Mouse (Mus musculus): ENCODE data around the gene Angptl2. TPM values are rescaled to one million over a fixed set of nuclear protein-coding genes. Genes with fewer than 3 reads are reported as not detected.
A peak's percentile ranks its signal among the peaks of the same experiment; 100 is the strongest.

Angptl2 gene
- polyA plus RNA-seq, 1 experiment from 2014 or later: 35.8 TPM

- Histone ChIP-seq H3K4me1 (replicated peaks; ENCODE audit: control insufficient read depth, insufficient read depth, low read length) (peaks cover 4% of the 10 kb centered on the region; the same call in 1 of the 2 replicates), H3K4me2 (ENCODE audit: low read depth, low read length) (no peak overlapping the region), H3K4me3 (ENCODE audit: low read length) (no peak overlapping the region), H3K36me3 (ENCODE audit: control insufficient read depth, insufficient read depth, low read length) (no peaks in the 10 kb centered on the region), H3K9me3 (ENCODE audit: control insufficient read depth, low read length) (no peaks in the 10 kb centered on the region), H3K27me3 (ENCODE audit: control insufficient read depth, insufficient read depth, low read depth, low read length) (no peaks in the 10 kb centered on the region), H3K27ac (ENCODE audit: low read length) (no peak overlapping the region), H3K9ac (ENCODE audit: low read length) (no peak overlapping the region)
- ATAC-seq (ENCODE audit: low read depth): no peak
- WGBS: 86% methylated on average over 2 of the region's 2 CpGs
These were observed 54.7 kb downstream of the Angptl2 start for GRCm38 (mm10) chr2:33270569-33270968.

- H3K36me3 ChIP-seq (ENCODE audit: control insufficient read depth, insufficient read depth, low read length): no peaks in the 10 kb centered on the region
- H3K9ac ChIP-seq (ENCODE audit: low read length): no peak overlapping the region
- no peaks in the 10 kb centered on the region for H3K27me3 ChIP-seq (ENCODE audit: control insufficient read depth, insufficient read depth, low read depth, low read length)
- H3K4me2 ChIP-seq (ENCODE audit: low read depth, low read length): no peak overlapping the region
- peaks cover 4% of the 10 kb centered on the region; the same call in 1 of the 2 replicates for H3K4me1 ChIP-seq (replicated peaks; ENCODE audit: control insufficient read depth, insufficient read depth, low read length)
- no peak overlapping the region for H3K4me3 ChIP-seq (ENCODE audit: low read length)
- no peaks in the 10 kb centered on the region for H3K9me3 ChIP-seq (ENCODE audit: control insufficient read depth, low read length)
- no peak overlapping the region for H3K27ac ChIP-seq (ENCODE audit: low read length)
- WGBS: 82% methylated on average over 1 of the region's 1 CpGs
- ATAC-seq (ENCODE audit: low read depth): no peak
These were observed 55.6 kb downstream of the Angptl2 start for GRCm38 (mm10) chr2:33271511-33271910.

GRCm38 (mm10) chr2:33272665-33273439, 57.0 kb downstream of the Angptl2 start:
- no peaks in the 10 kb centered on the region for H3K36me3 ChIP-seq (ENCODE audit: control insufficient read depth, insufficient read depth, low read length)
- no peak for ATAC-seq (ENCODE audit: low read depth)
- H3K4me3 ChIP-seq (ENCODE audit: low read length): no peak overlapping the region
- peak overlapping the region; percentile 61 for H3K27ac ChIP-seq (ENCODE audit: low read length)
- H3K9me3 ChIP-seq (ENCODE audit: control insufficient read depth, low read length): no peaks in the 10 kb centered on the region
- H3K4me2 ChIP-seq (ENCODE audit: low read depth, low read length): no peak overlapping the region
- no peak overlapping the region; the same call in 1 of the 2 replicates for H3K9ac ChIP-seq (ENCODE audit: low read length)
- peaks cover 4% of the 10 kb centered on the region; the same call in 1 of the 2 replicates for H3K4me1 ChIP-seq (replicated peaks; ENCODE audit: control insufficient read depth, insufficient read depth, low read length)
- WGBS: 65% methylated on average over 4 of the region's 4 CpGs
- no peaks in the 10 kb centered on the region for H3K27me3 ChIP-seq (ENCODE audit: control insufficient read depth, insufficient read depth, low read depth, low read length)

- H3K9me3 ChIP-seq (ENCODE audit: control insufficient read depth, low read length): no peaks in the 10 kb centered on the region
- H3K4me1 ChIP-seq (replicated peaks; ENCODE audit: control insufficient read depth, insufficient read depth, low read length): peaks cover 4% of the 10 kb centered on the region; the same call in 1 of the 2 replicates
- no peak overlapping the region for H3K9ac ChIP-seq (ENCODE audit: low read length)
- no peak for ATAC-seq (ENCODE audit: low read depth)
- 84% methylated on average over 12 of the region's 12 CpGs for WGBS
- no peaks in the 10 kb centered on the region for H3K36me3 ChIP-seq (ENCODE audit: control insufficient read depth, insufficient read depth, low read length)
- no peaks in the 10 kb centered on the region for H3K27me3 ChIP-seq (ENCODE audit: control insufficient read depth, insufficient read depth, low read depth, low read length)
- no peak overlapping the region for H3K4me3 ChIP-seq (ENCODE audit: low read length)
- H3K4me2 ChIP-seq (ENCODE audit: low read depth, low read length): no peak overlapping the region
- H3K27ac ChIP-seq (ENCODE audit: low read length): no peak overlapping the region
These were observed 59.0 kb downstream of the Angptl2 start for GRCm38 (mm10) chr2:33274719-33275490.

- no peak overlapping the region for H3K4me2 ChIP-seq (ENCODE audit: low read depth, low read length)
- H3K36me3 ChIP-seq (ENCODE audit: control insufficient read depth, insufficient read depth, low read length): no peaks in the 10 kb centered on the region
- no peak for ATAC-seq (ENCODE audit: low read depth)
- H3K27me3 ChIP-seq (ENCODE audit: control insufficient read depth, insufficient read depth, low read depth, low read length): no peaks in the 10 kb centered on the region
- H3K9ac ChIP-seq (ENCODE audit: low read length): no peak overlapping the region
- H3K4me3 ChIP-seq (ENCODE audit: low read length): no peak overlapping the region
- 79% methylated on average over 10 of the region's 10 CpGs for WGBS
- no peaks in the 10 kb centered on the region for H3K9me3 ChIP-seq (ENCODE audit: control insufficient read depth, low read length)
- no peak overlapping the region for H3K27ac ChIP-seq (ENCODE audit: low read length)
- H3K4me1 ChIP-seq (replicated peaks; ENCODE audit: control insufficient read depth, insufficient read depth, low read length): peaks cover 11% of the 10 kb centered on the region; the same call in 1 of the 2 replicates
These were observed 63.9 kb downstream of the Angptl2 start for GRCm38 (mm10) chr2:33279758-33280157.

- Histone ChIP-seq H3K4me2 (ENCODE audit: low read depth, low read length) (no peak overlapping the region), H3K36me3 (ENCODE audit: control insufficient read depth, insufficient read depth, low read length) (no peaks in the 10 kb centered on the region), H3K27ac (ENCODE audit: low read length) (no peak overlapping the region), H3K4me1 (replicated peaks; ENCODE audit: control insufficient read depth, insufficient read depth, low read length) (peaks cover 11% of the 10 kb centered on the region; the same call in 1 of the 2 replicates), H3K4me3 (ENCODE audit: low read length) (no peak overlapping the region), H3K9ac (ENCODE audit: low read length) (no peak overlapping the region), H3K9me3 (ENCODE audit: control insufficient read depth, low read length) (no peaks in the 10 kb centered on the region), H3K27me3 (ENCODE audit: control insufficient read depth, insufficient read depth, low read depth, low read length) (no peaks in the 10 kb centered on the region)
- WGBS: 68% methylated on average over 2 of the region's 2 CpGs
- ATAC-seq (ENCODE audit: low read depth): no peak
These were observed 64.7 kb downstream of the Angptl2 start for GRCm38 (mm10) chr2:33280525-33280924.

GRCm38 (mm10) chr2:33281807-33282206, 65.9 kb downstream of the Angptl2 start:
- no peaks in the 10 kb centered on the region for H3K9me3 ChIP-seq (ENCODE audit: control insufficient read depth, low read length)
- H3K9ac ChIP-seq (ENCODE audit: low read length): no peak overlapping the region
- H3K27me3 ChIP-seq (ENCODE audit: control insufficient read depth, insufficient read depth, low read depth, low read length): no peaks in the 10 kb centered on the region
- WGBS: 59% methylated on average over 5 of the region's 5 CpGs
- no peak overlapping the region for H3K27ac ChIP-seq (ENCODE audit: low read length)
- peak; percentile 56 for ATAC-seq (ENCODE audit: low read depth)
- H3K4me1 ChIP-seq (replicated peaks; ENCODE audit: control insufficient read depth, insufficient read depth, low read length): peaks cover 11% of the 10 kb centered on the region; the same call in 1 of the 2 replicates
- H3K36me3 ChIP-seq (ENCODE audit: control insufficient read depth, insufficient read depth, low read length): no peaks in the 10 kb centered on the region
- no peak overlapping the region for H3K4me3 ChIP-seq (ENCODE audit: low read length)
- H3K4me2 ChIP-seq (ENCODE audit: low read depth, low read length): no peak overlapping the region

DNA sequence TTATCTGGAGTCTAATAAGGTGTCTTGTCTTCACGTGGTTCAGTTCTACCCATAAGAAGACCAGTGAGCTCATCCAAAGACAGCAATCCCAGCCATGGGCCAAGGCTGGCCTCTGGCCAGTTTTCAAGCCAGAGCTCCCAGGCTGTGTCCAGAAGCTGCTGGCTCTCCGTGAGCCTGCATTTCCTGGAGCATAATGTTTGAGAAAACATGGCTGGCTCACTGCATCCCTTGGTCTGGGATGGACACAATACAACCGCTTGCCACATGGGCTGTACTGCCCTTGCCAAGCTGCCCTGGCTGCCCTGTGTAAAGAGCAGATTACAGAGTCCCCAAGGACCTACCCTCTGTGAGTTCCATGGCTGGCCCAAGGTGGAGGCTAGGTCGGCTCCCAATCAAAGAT, 67.0 kb downstream of the Angptl2 start:
- no peak overlapping the region for H3K9ac ChIP-seq (ENCODE audit: low read length)
- no peak overlapping the region for H3K4me3 ChIP-seq (ENCODE audit: low read length)
- H3K27me3 ChIP-seq (ENCODE audit: control insufficient read depth, insufficient read depth, low read depth, low read length): no peaks in the 10 kb centered on the region
- no peak overlapping the region for H3K4me2 ChIP-seq (ENCODE audit: low read depth, low read length)
- peaks cover 11% of the 10 kb centered on the region; the same call in 1 of the 2 replicates for H3K4me1 ChIP-seq (replicated peaks; ENCODE audit: control insufficient read depth, insufficient read depth, low read length)
- H3K36me3 ChIP-seq (ENCODE audit: control insufficient read depth, insufficient read depth, low read length): no peaks in the 10 kb centered on the region
- H3K9me3 ChIP-seq (ENCODE audit: control insufficient read depth, low read length): no peaks in the 10 kb centered on the region
- WGBS: 37% methylated on average over 4 of the region's 4 CpGs
- ATAC-seq (ENCODE audit: low read depth): peak; percentile 81
- peak overlapping the region; percentile 23; the same call in 1 of the 2 replicates for H3K27ac ChIP-seq (ENCODE audit: low read length)

GRCm38 (mm10) chr2:33283674-33284073, 67.8 kb downstream of the Angptl2 start:
- Histone ChIP-seq H3K4me2 (ENCODE audit: low read depth, low read length) (no peak overlapping the region), H3K36me3 (ENCODE audit: control insufficient read depth, insufficient read depth, low read length) (no peaks in the 10 kb centered on the region), H3K9ac (ENCODE audit: low read length) (no peak overlapping the region), H3K27ac (ENCODE audit: low read length) (no peak overlapping the region), H3K4me3 (ENCODE audit: low read length) (no peak overlapping the region), H3K4me1 (replicated peaks; ENCODE audit: control insufficient read depth, insufficient read depth, low read length) (peaks cover 11% of the 10 kb centered on the region; the same call in 1 of the 2 replicates), H3K27me3 (ENCODE audit: control insufficient read depth, insufficient read depth, low read depth, low read length) (no peaks in the 10 kb centered on the region), H3K9me3 (ENCODE audit: control insufficient read depth, low read length) (no peaks in the 10 kb centered on the region)
- WGBS: 62% methylated on average over 2 of the region's 2 CpGs
- ATAC-seq (ENCODE audit: low read depth): 0 out of 2 replicates have a peak, but pooled peaks have one; percentile 35
